Mouse (Mus musculus) midbrain, embryonic 14.5 days (tissue): ENCODE data around the gene Gm21256. TPM values are rescaled to one million over a fixed set of nuclear protein-coding genes. Genes with fewer than 3 reads are reported as not detected.
"Not testable (repeated sequence)": the region's sequence is repeated elsewhere in the genome, so short reads cannot be mapped to it uniquely, and the experiment has no call there.

ENCODE experiments used
- ATAC-seq: fragments of 200-750 bp; cut with Nextera tagmentation; 2 replicates; pipeline ENCODE4 v1.8.0; 2017; ENCODE audit warnings: moderate number of reproducible peaks, moderate library complexity; ENCODE audit not compliant: low FRiP score, low TSS enrichment
- DNase-seq: peaks from one replicate; pipeline ENCODE4 v3.0.0-alpha.2; 2015
- H3K27ac ChIP-seq: fragments of 300-500 bp; sonication (generic); replicated peaks from 2 replicates; pipeline ENCODE4 v1.5.1; 2014; ENCODE audit warnings: mild to moderate bottlenecking, low read depth, low read length, moderate library complexity
- H3K27me3 ChIP-seq: fragments of 300-500 bp; sonication (generic); 2 replicates; pipeline ENCODE4 v1.6.1; 2014; ENCODE audit warnings: low read length, control low read depth, mixed read lengths; ENCODE audit not compliant: control insufficient read depth, insufficient read depth
- H3K36me3 ChIP-seq: fragments of 300-500 bp; sonication (generic); 2 replicates; pipeline ENCODE4 v1.6.1; 2014; ENCODE audit warnings: low read length, control low read depth; ENCODE audit not compliant: control insufficient read depth, insufficient read depth
- H3K4me1 ChIP-seq: fragments of 300-500 bp; sonication (generic); 2 replicates; pipeline ENCODE4 v1.6.1; 2014; ENCODE audit warnings: mild to moderate bottlenecking, antibody characterized with exemption, low read length, control low read depth; ENCODE audit not compliant: control insufficient read depth, insufficient read depth
- H3K4me2 ChIP-seq: fragments of 300-500 bp; sonication (generic); 2 replicates; pipeline ENCODE4 v1.6.1; 2014; ENCODE audit warnings: mild to moderate bottlenecking, low read length, moderate library complexity
- H3K4me3 ChIP-seq: fragments of 300-500 bp; sonication (generic); replicated peaks from 2 replicates; pipeline ENCODE4 v1.5.1; 2014; ENCODE audit warnings: low read depth, low read length
- H3K9ac ChIP-seq: fragments of 300-500 bp; sonication (generic); replicated peaks from 2 replicates; pipeline ENCODE4 v1.6.1; 2014; ENCODE audit warnings: mild to moderate bottlenecking, low read length, moderate library complexity
- H3K9me3 ChIP-seq: fragments of 300-500 bp; sonication (generic); 2 replicates; pipeline ENCODE4 v1.6.1; 2016; ENCODE audit warnings: low read length, control low read depth, mixed read lengths; ENCODE audit not compliant: control insufficient read depth
- WGBS: fragments of 180-500 bp; shearing (Covaris S2); extraction: QIAGEN DNeasy Blood & Tissue Kit; methylation state at CpG from one replicate; pipeline ENCODE4 v1.1.7; 2014; 5-methylcytosine and 5-hydroxymethylcytosine counted together
- polyA plus RNA-seq: library from polyadenylated mRNA; unstranded; fragments of >200 nt; fragmentation: Nextera tagmentation; extraction: Ambion mirVana; gene quantifications from 2 replicates; pipeline ENCODE4 v1.2.1, GENCODE M21; 2014

The Gm21256 gene
- polyA plus RNA-seq, result not detected in 2 replicates

- DNase-seq, H3K4me3 ChIP-seq, ATAC-seq, H3K4me1 ChIP-seq, H3K4me2 ChIP-seq, H3K27ac ChIP-seq, H3K27me3 ChIP-seq, H3K36me3 ChIP-seq, H3K9me3 ChIP-seq, H3K9ac ChIP-seq: not testable (repeated sequence)
- no CpG with 5 or more reads among the region's 7 CpGs for WGBS
Observed at GRCm38 (mm10) chrY:47450660-47451059, at the start of gene Gm21256. Gene Gm21256 (plus strand): TSS chrY:47450960.

Other genes with a start within 250 kb of the Gm21256 start
- not detected in 2 replicates for gene Gm21170, start 240.1 kb downstream of the Gm21256 start, polyA plus RNA-seq